Mouse (Mus musculus) forebrain, embryonic 15.5 days (tissue): ENCODE measurements at regions not wholly inside any gene's neighbourhood (a gene's known extent, or its start where the extent isn't known, plus 50 kb on each side); places are given as distances from the start of the nearest gene placed in this dataset.

Source experiments
- ATAC-seq: fragments of 200-750 bp; cut with Nextera tagmentation; replicated peaks from 2 replicates; pipeline ENCODE4 v1.8.0; 2017; ENCODE audit warnings: mild to moderate bottlenecking, moderate TSS enrichment, moderate library complexity
- H3K27ac ChIP-seq: fragments of 300-500 bp; sonication (generic); replicated peaks from 2 replicates; pipeline ENCODE4 v1.5.1; 2015; ENCODE audit warnings: mild to moderate bottlenecking, inconsistent platforms
- H3K27me3 ChIP-seq: fragments of 300-500 bp; sonication (generic); 2 replicates; pipeline ENCODE4 v1.6.1; 2015; ENCODE audit warnings: inconsistent platforms
- H3K36me3 ChIP-seq: fragments of 300-500 bp; sonication (generic); 2 replicates; pipeline ENCODE4 v1.6.1; 2015; ENCODE audit warnings: mild to moderate bottlenecking, inconsistent platforms
- H3K4me1 ChIP-seq: fragments of 300-500 bp; sonication (generic); 2 replicates; pipeline ENCODE4 v1.6.1; 2015; ENCODE audit warnings: inconsistent platforms
- H3K4me2 ChIP-seq: fragments of 300-500 bp; sonication (generic); replicated peaks from 2 replicates; pipeline ENCODE4 v1.6.1; 2015; ENCODE audit warnings: mild to moderate bottlenecking, inconsistent platforms
- H3K4me3 ChIP-seq: fragments of 300-500 bp; sonication (generic); 2 replicates; pipeline ENCODE4 v1.5.1; 2015; ENCODE audit warnings: mild to moderate bottlenecking, inconsistent platforms
- H3K9ac ChIP-seq: fragments of 300-500 bp; sonication (generic); replicated peaks from 2 replicates; pipeline ENCODE4 v1.6.1; 2015; ENCODE audit warnings: mild to moderate bottlenecking, inconsistent platforms
- H3K9me3 ChIP-seq: fragments of 300-500 bp; sonication (generic); 2 replicates; pipeline ENCODE4 v1.6.1; 2016; ENCODE audit warnings: inconsistent platforms
- WGBS: fragments of 180-500 bp; shearing (Covaris S2); methylation state at CpG from one replicate; pipeline ENCODE4 v1.1.7; 2015; ENCODE audit warnings: mixed read lengths; 5-methylcytosine and 5-hydroxymethylcytosine counted together

DNA sequence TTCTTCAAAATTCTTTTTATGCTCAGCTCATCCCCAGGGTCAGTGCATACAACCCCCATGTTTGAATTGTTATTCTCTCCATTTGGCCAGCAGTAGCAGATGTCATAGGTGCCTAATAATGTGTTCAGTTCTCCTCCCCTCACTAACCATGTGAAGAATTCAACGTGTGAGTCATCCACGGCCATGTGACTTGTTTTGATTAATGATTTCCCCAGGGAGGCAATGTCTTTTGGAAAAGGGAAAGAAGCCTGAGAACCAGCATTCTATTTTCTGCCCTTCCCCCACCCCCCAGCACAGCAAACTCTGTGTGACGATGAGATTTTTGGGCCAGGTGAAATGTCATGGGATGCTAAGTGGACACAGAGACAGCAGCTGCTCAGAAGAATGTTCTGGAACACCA, 459.5 kb upstream of the Nr2f2 start:
- Histone ChIP-seq H3K27ac (no peak overlapping the region), H3K27me3 (no peaks in the 10 kb centered on the region), H3K9me3 (no peaks in the 10 kb centered on the region), H3K36me3 (no peaks in the 10 kb centered on the region), H3K4me1 (peaks cover 9% of the 10 kb centered on the region; the same call in 1 of the 2 replicates), H3K4me3 (no peak overlapping the region), H3K4me2 (no peak overlapping the region), H3K9ac (no peak overlapping the region)
- ATAC-seq, result no peak
- 83% methylated on average over 3 of the region's 3 CpGs for WGBS

DNA sequence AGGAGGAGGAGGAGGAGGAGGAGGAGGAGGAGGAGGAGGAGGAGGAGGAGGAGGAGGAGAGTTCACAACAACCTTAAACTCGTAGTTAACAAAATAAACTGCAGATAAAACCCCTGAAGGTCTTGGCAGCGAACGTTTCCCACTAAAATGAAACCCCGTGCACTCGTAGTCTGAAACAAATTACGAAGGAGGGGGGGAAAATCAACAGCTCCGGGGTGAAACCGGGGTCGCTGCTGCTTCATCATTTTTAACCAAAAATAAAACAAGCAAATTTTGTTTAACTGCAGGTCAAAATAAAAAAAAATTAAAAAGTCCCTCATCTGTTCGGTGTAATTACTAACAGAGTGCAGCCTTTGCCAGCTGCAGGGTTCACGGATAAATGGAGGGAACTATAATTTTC, 456.5 kb upstream of the Nr2f2 start:
- WGBS, result 59% methylated on average over 11 of the region's 11 CpGs

DNA sequence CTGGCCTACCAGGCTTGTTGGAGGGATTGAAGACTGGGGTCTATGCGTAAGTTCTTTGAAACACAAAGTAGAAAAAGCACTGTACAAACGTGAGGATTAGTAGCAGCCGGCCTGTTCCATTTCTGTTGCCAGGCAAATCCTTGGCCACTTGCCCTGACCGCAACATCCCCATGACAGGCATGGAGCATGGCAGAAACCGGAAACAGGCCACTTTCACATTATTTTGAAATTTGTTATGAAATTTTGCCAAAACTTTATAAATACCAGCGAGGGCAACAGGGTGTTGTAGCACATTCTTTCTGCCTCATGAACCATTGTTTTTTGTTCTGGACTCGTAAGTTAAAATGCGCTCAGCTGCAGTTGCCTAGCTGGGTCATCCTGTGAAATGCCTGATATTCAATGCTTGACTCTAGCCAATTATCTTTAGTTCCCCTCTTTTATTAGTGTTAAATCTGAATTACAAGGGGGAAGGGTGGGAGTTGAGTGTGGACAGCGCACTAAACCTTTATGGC, 455.8 kb upstream of the Nr2f2 start:
- peak overlapping the region; percentile 23 for H3K4me2 ChIP-seq
- ATAC-seq, result peak; percentile 73
- no peak overlapping the region for H3K9ac ChIP-seq
- H3K4me3 ChIP-seq, result no peak overlapping the region
- H3K9me3 ChIP-seq, result no peaks in the 10 kb centered on the region
- H3K27ac ChIP-seq, result 0 out of 2 replicates have a peak overlapping the region, but pooled peaks have one; percentile 15
- H3K36me3 ChIP-seq, result no peaks in the 10 kb centered on the region
- H3K4me1 ChIP-seq, result peaks cover 20% of the 10 kb centered on the region; the same call in 1 of the 2 replicates
- 36% methylated on average over 9 of the region's 9 CpGs for WGBS
- no peaks in the 10 kb centered on the region for H3K27me3 ChIP-seq

More for the DNA sequence above, 456.5 kb upstream of the Nr2f2 start:
- Histone ChIP-seq H3K27me3 (no peaks in the 10 kb centered on the region), H3K9ac (no peak overlapping the region), H3K4me2 (no peak overlapping the region), H3K27ac (no peak overlapping the region), H3K4me1 (peaks cover 13% of the 10 kb centered on the region; the same call in 1 of the 2 replicates), H3K36me3 (no peaks in the 10 kb centered on the region), H3K9me3 (no peaks in the 10 kb centered on the region), H3K4me3 (no peak overlapping the region)
- no peak for ATAC-seq

DNA sequence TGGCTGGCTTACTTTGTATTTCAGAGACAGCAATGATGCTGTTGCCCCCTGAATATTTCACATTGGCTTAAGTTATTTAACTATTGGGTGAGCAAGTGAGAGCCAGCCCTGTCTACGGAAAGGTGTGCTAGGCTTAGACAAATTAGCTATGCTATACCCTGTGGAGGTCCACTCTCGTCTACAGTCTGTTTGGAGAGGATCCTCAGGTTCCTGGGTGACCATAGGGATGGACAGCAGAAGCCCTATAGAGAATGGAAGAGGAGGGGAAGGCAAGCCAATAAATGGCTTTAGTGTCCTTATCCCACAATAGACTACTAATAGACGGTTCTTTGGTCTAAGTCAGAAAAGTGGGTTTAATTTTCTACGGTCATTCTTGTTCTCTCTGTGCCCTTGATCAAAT, 455.3 kb upstream of the Nr2f2 start:
- no peak overlapping the region for H3K27ac ChIP-seq
- 71% methylated on average over 4 of the region's 4 CpGs for WGBS

DNA sequence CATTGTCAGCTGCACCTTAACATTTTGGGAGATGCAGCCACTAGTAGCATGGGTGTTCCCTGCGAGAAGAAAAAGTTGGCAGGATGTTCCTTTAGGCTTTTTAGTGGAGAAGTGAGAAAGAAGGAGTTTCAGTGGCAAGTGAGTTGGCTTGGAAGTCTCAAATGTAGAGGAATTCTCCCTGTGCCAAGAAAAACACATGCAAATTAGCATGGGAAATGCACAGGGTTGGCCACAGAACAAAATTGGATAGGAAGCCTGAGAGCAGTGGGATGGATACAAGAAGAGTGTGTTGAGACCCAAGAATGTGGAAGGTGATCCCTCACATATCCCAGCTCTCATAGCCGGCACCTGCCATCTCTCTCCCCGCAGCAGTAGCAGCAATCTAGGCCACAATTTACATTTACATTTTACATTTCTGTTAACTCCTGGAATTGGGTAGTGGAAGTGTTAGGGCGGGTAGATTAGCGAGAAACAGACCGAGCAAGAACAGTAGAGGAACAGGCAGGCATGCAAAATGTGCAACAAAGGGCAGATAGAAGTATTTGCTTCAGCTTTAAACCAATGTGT, 450.9 kb upstream of the Nr2f2 start:
- Histone ChIP-seq H3K4me3 (no peak overlapping the region), H3K4me2 (no peak overlapping the region), H3K9me3 (no peaks in the 10 kb centered on the region), H3K36me3 (no peaks in the 10 kb centered on the region), H3K9ac (no peak overlapping the region), H3K4me1 (peaks cover 21% of the 10 kb centered on the region; the same call in 1 of the 2 replicates), H3K27me3 (no peaks in the 10 kb centered on the region), H3K27ac (0 out of 2 replicates have a peak overlapping the region, but pooled peaks have one; percentile 28)
- ATAC-seq, result peak; percentile 71; the same call in 1 of the 2 replicates
- 51% methylated on average over 6 of the region's 6 CpGs for WGBS

More for the DNA sequence above, 455.3 kb upstream of the Nr2f2 start:
- no peaks in the 10 kb centered on the region for H3K27me3 ChIP-seq
- no peak overlapping the region for H3K4me3 ChIP-seq
- H3K4me1 ChIP-seq, result peaks cover 23% of the 10 kb centered on the region; the same call in 1 of the 2 replicates
- H3K4me2 ChIP-seq, result no peak overlapping the region
- ATAC-seq, result no peak
- H3K9me3 ChIP-seq, result no peaks in the 10 kb centered on the region
- no peak overlapping the region for H3K9ac ChIP-seq
- H3K36me3 ChIP-seq, result no peaks in the 10 kb centered on the region

DNA sequence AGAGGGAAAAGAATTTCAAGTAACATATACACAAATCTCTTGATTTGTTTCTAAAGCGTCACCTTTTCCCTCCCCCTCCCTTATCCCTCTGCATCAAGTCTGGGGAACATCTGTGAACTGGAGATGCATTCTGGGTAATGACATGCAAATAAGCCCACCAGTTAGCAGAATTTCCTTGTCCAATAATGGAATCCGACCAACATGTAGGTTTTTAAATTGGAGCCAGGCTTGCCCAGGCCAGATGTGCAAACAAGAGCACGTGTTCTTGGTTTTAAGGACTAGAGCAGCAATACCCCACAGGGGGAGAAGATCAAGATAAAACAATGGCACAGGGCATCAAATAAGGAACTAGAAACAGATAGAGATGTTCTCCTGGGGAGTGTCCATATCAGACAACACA, 447.9 kb upstream of the Nr2f2 start:
- Histone ChIP-seq H3K9me3 (no peaks in the 10 kb centered on the region), H3K27ac (no peak overlapping the region), H3K4me3 (no peak overlapping the region), H3K4me2 (no peak overlapping the region), H3K4me1 (peaks cover 14% of the 10 kb centered on the region; the same call in 1 of the 2 replicates), H3K9ac (no peak overlapping the region), H3K36me3 (no peaks in the 10 kb centered on the region), H3K27me3 (no peaks in the 10 kb centered on the region)
- no peak for ATAC-seq
- WGBS, result 65% methylated on average over 3 of the region's 3 CpGs

DNA sequence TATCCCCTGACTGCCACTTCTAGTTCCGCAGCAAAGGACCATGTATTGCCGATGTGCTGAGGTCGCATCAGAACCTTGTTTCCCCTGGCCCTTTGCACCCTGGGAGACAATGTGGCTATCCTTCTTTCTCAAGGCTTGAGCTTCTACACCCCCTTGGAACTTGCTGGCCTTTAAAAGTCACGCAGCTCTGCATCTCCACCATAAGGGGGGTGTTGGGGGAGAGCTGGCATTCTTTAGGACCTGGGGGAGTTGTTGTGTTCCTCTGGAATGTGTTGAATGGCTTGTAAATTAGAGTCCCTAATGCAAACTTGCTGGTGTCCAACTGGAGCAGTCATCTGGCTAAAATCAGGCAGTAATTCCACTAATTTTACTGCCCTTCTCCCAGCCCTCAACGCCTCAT, 446.6 kb upstream of the Nr2f2 start:
- ATAC-seq, result no peak
- no peak overlapping the region for H3K4me3 ChIP-seq
- no peaks in the 10 kb centered on the region for H3K27me3 ChIP-seq
- H3K27ac ChIP-seq, result no peak overlapping the region
- H3K4me1 ChIP-seq, result peaks cover 11% of the 10 kb centered on the region; the same call in 1 of the 2 replicates
- H3K4me2 ChIP-seq, result no peak overlapping the region
- no peak overlapping the region for H3K9ac ChIP-seq
- no peaks in the 10 kb centered on the region for H3K9me3 ChIP-seq
- WGBS, result 54% methylated on average over 5 of the region's 5 CpGs
- no peaks in the 10 kb centered on the region for H3K36me3 ChIP-seq

DNA sequence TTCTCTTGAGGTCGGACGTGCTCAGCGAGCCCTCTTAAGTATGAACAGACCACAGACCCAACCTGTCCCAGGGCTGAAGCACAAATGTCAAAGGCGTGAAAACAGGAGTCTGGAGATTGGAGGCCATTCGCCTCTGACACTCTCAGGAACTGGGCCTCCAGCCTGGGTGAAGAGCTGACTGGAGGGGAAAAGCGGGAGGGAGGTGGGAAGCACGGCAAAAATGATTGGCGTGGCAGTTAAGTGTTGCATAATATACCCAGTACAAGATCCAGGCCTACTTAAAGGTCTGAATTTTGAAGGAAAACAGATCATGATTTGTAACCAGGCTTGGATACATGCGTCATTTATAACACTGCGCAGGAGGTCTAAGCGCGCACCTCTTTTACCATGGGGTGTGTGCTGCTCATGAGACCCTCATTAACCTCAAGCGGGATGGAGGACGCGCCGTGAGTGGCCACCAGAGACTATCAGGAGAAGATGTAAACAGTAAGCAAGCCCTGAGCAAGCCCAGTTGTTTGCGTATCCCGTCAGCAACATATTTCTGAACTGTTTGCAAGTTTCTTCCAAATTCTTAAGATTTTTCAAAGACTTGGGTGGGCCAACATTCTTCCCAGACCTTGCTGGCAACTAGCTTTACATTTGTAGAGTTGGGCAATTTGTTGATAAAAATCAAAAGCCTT, 444.0 kb upstream of the Nr2f2 start:
- no peak overlapping the region for H3K9ac ChIP-seq
- no peak overlapping the region for H3K4me2 ChIP-seq
- WGBS, result 92% methylated on average over 18 of the region's 18 CpGs

DNA sequence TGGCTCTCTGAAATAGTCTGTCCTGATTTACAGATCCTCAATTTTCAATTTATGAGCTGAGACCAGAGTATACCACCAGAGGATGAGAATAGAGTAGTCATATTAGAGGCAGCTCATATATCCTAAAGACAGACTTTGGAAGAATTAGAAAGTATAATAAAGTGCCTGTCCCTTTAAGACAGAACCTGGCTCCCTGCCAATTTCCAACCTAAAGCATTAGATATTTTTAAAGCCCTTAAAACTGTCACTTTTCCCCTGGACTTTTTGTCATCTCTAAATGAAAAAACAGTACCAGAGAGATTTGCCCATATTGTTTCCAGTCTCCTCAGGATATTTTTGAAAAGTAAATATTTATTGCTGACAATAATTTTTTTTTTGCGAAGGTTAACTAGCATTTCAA, 437.7 kb upstream of the Nr2f2 start:
- H3K4me2 ChIP-seq, result no peak overlapping the region
- no peaks in the 10 kb centered on the region for H3K36me3 ChIP-seq
- no peak overlapping the region for H3K4me3 ChIP-seq
- H3K4me1 ChIP-seq, result no peaks in the 10 kb centered on the region
- H3K9ac ChIP-seq, result no peak overlapping the region
- no peaks in the 10 kb centered on the region for H3K27me3 ChIP-seq
- WGBS, result 74% methylated on average over 1 of the region's 1 CpGs
- H3K9me3 ChIP-seq, result no peaks in the 10 kb centered on the region
- H3K27ac ChIP-seq, result no peak overlapping the region
- ATAC-seq, result no peak

More for the DNA sequence above, 444.0 kb upstream of the Nr2f2 start:
- no peaks in the 10 kb centered on the region for H3K27me3 ChIP-seq
- no peaks in the 10 kb centered on the region for H3K36me3 ChIP-seq
- no peak for ATAC-seq
- H3K4me1 ChIP-seq, result no peaks in the 10 kb centered on the region
- no peaks in the 10 kb centered on the region for H3K9me3 ChIP-seq
- H3K27ac ChIP-seq, result no peak overlapping the region
- no peak overlapping the region for H3K4me3 ChIP-seq

DNA sequence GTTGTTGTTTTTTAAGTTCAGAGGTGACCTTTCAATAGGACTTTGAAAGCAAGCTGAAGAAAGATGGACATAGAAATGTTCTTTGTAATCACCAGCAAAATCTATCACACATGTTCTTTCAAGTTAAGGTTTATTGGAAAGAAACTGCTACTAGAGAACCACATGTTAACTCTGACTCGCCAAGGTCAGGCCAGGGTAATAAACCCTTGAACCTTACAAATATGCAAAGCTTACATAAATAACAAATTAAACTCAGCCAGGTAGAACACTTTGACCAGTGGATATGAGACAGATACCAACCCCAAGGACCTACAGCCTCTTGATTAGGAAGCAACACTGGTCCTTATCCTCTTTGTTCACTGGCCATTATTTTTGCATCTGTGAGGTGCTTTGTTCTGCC, 433.4 kb upstream of the Nr2f2 start:
- H3K27me3 ChIP-seq, result no peaks in the 10 kb centered on the region
- H3K9ac ChIP-seq, result no peak overlapping the region
- H3K4me3 ChIP-seq, result no peak overlapping the region
- ATAC-seq, result no peak
- H3K4me2 ChIP-seq, result no peak overlapping the region
- H3K27ac ChIP-seq, result no peak overlapping the region
- H3K36me3 ChIP-seq, result no peaks in the 10 kb centered on the region
- no peaks in the 10 kb centered on the region for H3K9me3 ChIP-seq
- H3K4me1 ChIP-seq, result no peaks in the 10 kb centered on the region
- WGBS, result 94% methylated on average over 1 of the region's 1 CpGs

DNA sequence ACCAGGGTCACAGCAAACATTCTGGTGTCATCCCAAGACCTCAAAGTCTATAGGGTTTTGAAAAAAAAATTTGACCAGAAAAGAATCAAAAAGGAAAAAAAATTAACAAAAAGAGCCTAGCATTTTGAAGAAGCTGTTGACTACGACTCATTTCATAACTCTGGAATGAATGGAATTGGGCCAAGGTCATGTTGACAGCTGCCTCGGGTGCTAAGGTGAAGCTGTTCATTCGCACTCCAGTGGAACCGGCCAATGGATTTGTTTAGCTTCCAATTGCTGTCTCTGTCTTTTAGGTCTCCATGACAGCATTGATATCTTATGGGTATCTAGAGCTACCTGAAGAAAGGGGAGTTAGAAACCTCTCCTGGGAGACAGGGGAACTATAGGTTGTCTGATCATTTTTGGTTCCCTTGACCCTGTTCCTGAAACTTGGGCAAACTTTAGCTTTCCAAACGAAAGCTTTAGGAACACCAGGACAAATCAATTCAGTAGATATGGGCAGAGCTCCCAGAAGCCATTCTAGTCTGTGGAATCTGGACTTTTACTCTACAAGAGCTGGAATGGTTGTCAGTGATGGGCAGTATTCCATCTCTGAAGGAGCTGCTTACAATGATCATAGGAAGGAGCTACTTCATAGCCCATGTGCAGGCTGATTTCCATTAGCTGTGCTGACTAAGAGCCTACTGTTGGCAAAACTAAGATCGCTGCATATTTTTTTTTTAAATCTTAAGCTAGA, 432.7 kb upstream of the Nr2f2 start:
- no peak overlapping the region for H3K9ac ChIP-seq
- H3K36me3 ChIP-seq, result no peaks in the 10 kb centered on the region
- no peak overlapping the region for H3K27ac ChIP-seq
- ATAC-seq, result no peak
- H3K27me3 ChIP-seq, result no peaks in the 10 kb centered on the region
- no peaks in the 10 kb centered on the region for H3K9me3 ChIP-seq
- no peak overlapping the region for H3K4me2 ChIP-seq
- 88% methylated on average over 6 of the region's 6 CpGs for WGBS
- no peak overlapping the region for H3K4me3 ChIP-seq
- no peaks in the 10 kb centered on the region for H3K4me1 ChIP-seq
